Mouse (Mus musculus): ENCODE results near the gene Dpagt1. TPM values are rescaled to one million over a fixed set of nuclear protein-coding genes. Genes with fewer than 3 reads are reported as not detected.

Gene Dpagt1
- polyA plus RNA-seq, 1 experiment from 2014 or later = 25.3 TPM

DNA sequence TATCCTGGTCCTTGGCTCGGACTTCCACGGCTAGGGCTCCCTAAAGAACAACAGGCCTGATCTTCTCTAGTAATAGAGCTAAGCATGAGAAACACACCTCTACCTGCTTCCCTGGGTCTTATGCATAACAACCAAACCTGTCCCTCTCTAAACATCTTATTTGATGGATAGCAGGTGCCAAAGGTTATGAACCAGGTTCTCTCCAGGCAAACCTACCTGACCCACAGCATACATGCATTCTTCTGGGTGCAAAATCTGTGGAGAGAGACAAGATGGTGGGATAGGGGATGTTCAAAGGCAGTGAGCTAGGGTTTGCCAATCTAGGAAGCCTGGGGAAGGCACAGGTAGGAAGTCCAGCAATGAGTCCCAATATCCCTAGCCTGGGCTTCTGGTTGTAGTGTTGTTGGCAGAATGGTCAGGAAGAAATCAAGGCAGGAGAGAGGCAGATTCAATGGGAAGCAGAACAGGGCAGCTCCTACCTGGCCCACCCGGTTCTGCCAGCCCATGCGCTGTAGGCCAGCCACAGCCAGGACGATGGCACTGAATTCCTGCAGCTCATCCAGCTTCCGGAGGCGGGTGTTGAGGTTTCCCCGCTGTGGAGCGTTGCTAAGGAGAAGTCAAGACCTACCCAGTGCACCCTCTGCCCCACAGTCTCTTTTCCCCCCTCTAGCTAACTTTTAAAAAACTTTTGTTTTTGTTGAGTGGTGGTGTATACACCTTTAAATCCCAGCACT lies 11.8 kb downstream of the Dpagt1 start:
- H3K4me1 ChIP-seq (replicated peaks; ENCODE audit: control insufficient read depth, insufficient read depth, low read length) = no peaks in the 10 kb centered on the region
- TF ChIP-seq CTCF (IDR thresholded peaks at IDR 0.05; ENCODE audit: low read depth) = no peak
- no peaks in the 10 kb centered on the region for H3K9me3 ChIP-seq (ENCODE audit: control insufficient read depth)
- H3K4me2 ChIP-seq (replicated peaks; ENCODE audit: low read depth) = peak overlapping the region; percentile 93; the same call in 1 of the 2 replicates
- H3K4me3 ChIP-seq (ENCODE audit: low read depth, low read length) = no peak overlapping the region
- no peak overlapping the region for H3K27ac ChIP-seq (ENCODE audit: low read depth, low read length)
- H3K9ac ChIP-seq (ENCODE audit: low read depth, low read length) = no peak overlapping the region
- H3K36me3 ChIP-seq (ENCODE audit: control insufficient read depth, insufficient read depth) = peaks cover 31% of the 10 kb centered on the region
- ATAC-seq = no peak
- no peaks in the 10 kb centered on the region for H3K27me3 ChIP-seq (replicated peaks; ENCODE audit: control insufficient read depth, insufficient read depth, low read length)
- 55% methylated on average over 9 of the region's 9 CpGs for WGBS

DNA sequence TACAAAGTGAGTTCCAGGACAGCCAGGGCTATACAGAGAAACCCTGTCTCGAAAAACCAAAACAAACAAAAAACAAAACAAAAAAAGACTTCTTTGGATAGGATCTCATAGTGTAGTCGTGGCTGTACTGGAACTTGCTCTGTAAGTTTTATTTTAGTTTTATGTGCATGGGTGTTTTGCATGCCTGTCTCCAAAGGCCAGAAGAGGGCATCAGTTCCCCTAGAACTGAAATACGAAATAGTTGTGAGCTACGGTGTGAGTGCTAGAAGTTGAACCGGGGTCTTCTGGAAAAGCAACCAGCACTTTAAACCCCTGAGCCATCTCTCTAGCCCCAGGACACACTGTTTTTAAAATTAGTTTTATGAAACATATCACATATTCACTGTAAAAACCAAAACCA lies 12.8 kb downstream of the Dpagt1 start:
- H3K27me3 ChIP-seq (replicated peaks; ENCODE audit: control insufficient read depth, insufficient read depth, low read length) = no peaks in the 10 kb centered on the region
- no peaks in the 10 kb centered on the region for H3K4me1 ChIP-seq (replicated peaks; ENCODE audit: control insufficient read depth, insufficient read depth, low read length)
- peak; percentile 31; the same call in 1 of the 2 replicates for TF ChIP-seq CTCF (IDR thresholded peaks at IDR 0.05; ENCODE audit: low read depth)
- peaks cover 22% of the 10 kb centered on the region; the same call in 1 of the 2 replicates for H3K36me3 ChIP-seq (ENCODE audit: control insufficient read depth, insufficient read depth)
- H3K9ac ChIP-seq (ENCODE audit: low read depth, low read length) = no peak overlapping the region
- WGBS = 82% methylated on average over 5 of the region's 5 CpGs
- no peak overlapping the region for H3K4me3 ChIP-seq (ENCODE audit: low read depth, low read length)
- no peak overlapping the region for H3K27ac ChIP-seq (ENCODE audit: low read depth, low read length)
- no peak overlapping the region for H3K4me2 ChIP-seq (replicated peaks; ENCODE audit: low read depth)
- no peak for ATAC-seq
- no peaks in the 10 kb centered on the region for H3K9me3 ChIP-seq (ENCODE audit: control insufficient read depth)

DNA sequence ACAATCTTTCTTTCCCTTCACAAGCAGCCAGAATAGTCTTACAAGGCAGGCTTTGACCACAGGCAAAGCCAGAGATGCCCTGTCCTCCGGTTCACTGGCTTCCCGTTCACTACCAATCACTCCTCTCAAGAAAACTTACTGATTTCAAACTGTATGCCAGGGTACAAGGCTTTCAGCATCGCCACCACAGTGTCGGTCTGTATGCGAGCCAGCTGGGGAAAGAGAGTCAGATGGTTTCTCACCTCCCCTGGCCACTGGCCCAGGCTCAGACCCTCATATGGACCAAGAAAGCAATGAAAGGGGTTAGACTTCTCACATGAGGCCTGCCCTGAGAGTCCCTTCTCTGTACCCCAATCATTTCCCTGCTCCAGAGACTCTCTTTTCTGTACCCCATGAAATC lies 15.7 kb downstream of the Dpagt1 start:
- no peak for TF ChIP-seq CTCF (IDR thresholded peaks at IDR 0.05; ENCODE audit: low read depth)
- H3K9ac ChIP-seq (ENCODE audit: low read depth, low read length) = no peak overlapping the region

DNA sequence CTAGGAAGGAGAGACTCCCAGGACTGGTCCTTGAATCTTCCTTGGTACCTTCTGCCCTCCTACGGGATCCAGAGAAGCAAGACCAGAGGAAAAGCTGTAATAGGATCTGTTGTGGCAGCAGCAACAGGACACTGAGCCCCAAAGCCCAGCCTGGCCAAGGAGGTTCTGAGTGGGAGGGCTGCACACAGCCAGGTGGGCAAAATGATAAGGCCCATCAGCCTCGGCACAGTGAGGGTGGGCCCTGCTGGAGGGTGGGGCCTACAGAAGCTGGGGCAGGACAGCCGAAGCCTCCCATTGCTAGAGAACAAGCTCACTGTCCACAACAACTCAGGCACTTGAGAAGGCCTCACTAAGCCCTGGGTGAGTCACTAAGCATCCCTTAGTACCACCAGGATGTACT lies 16.4 kb downstream of the Dpagt1 start:
- WGBS = 68% methylated on average over 3 of the region's 3 CpGs
- Histone ChIP-seq H3K9ac (ENCODE audit: low read depth, low read length) (no peak overlapping the region), H3K27me3 (replicated peaks; ENCODE audit: control insufficient read depth, insufficient read depth, low read length) (no peaks in the 10 kb centered on the region), H3K27ac (ENCODE audit: low read depth, low read length) (no peak overlapping the region), H3K4me1 (replicated peaks; ENCODE audit: control insufficient read depth, insufficient read depth, low read length) (no peaks in the 10 kb centered on the region), H3K4me2 (replicated peaks; ENCODE audit: low read depth) (no peak overlapping the region), H3K4me3 (ENCODE audit: low read depth, low read length) (no peak overlapping the region), H3K36me3 (ENCODE audit: control insufficient read depth, insufficient read depth) (peaks cover 23% of the 10 kb centered on the region; the same call in 1 of the 2 replicates), H3K9me3 (ENCODE audit: control insufficient read depth) (no peaks in the 10 kb centered on the region)
- no peak for TF ChIP-seq CTCF (IDR thresholded peaks at IDR 0.05; ENCODE audit: low read depth)
- no peak for ATAC-seq

More for the DNA sequence above, 15.7 kb downstream of the Dpagt1 start:
- no peak overlapping the region; the same call in 1 of the 2 replicates for H3K27ac ChIP-seq (ENCODE audit: low read depth, low read length)
- WGBS = 93% methylated on average over 5 of the region's 5 CpGs
- no peak overlapping the region for H3K4me3 ChIP-seq (ENCODE audit: low read depth, low read length)
- H3K27me3 ChIP-seq (replicated peaks; ENCODE audit: control insufficient read depth, insufficient read depth, low read length) = no peaks in the 10 kb centered on the region
- ATAC-seq = no peak
- H3K4me1 ChIP-seq (replicated peaks; ENCODE audit: control insufficient read depth, insufficient read depth, low read length) = no peaks in the 10 kb centered on the region
- peaks cover 22% of the 10 kb centered on the region; the same call in 1 of the 2 replicates for H3K36me3 ChIP-seq (ENCODE audit: control insufficient read depth, insufficient read depth)
- no peaks in the 10 kb centered on the region for H3K9me3 ChIP-seq (ENCODE audit: control insufficient read depth)
- no peak overlapping the region for H3K4me2 ChIP-seq (replicated peaks; ENCODE audit: low read depth)

DNA sequence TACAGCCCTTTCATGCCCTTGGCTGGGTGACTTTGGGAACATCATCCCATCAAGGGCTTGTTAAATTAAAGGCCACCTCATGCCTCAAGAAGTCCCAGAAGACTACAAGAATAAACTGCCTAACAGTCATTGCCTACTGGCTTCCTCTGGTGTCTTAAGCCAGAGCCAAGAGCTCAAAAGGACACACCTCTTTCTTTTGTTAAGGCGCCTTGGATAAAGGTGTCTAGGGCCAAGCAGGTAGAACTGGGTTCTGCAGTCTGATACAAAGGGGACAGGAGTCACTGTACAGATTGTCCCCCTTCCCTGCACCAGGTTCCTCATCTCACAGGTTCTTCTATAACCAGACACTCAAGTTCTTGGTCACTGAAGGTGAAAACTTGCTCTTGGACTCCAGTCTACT lies 16.8 kb downstream of the Dpagt1 start:
- no peak for TF ChIP-seq CTCF (IDR thresholded peaks at IDR 0.05; ENCODE audit: low read depth)
- no peak overlapping the region; the same call in 1 of the 2 replicates for H3K9ac ChIP-seq (ENCODE audit: low read depth, low read length)
- no peak for ATAC-seq
- H3K27ac ChIP-seq (ENCODE audit: low read depth, low read length) = no peak overlapping the region
- H3K4me1 ChIP-seq (replicated peaks; ENCODE audit: control insufficient read depth, insufficient read depth, low read length) = no peaks in the 10 kb centered on the region
- no peaks in the 10 kb centered on the region for H3K9me3 ChIP-seq (ENCODE audit: control insufficient read depth)
- H3K27me3 ChIP-seq (replicated peaks; ENCODE audit: control insufficient read depth, insufficient read depth, low read length) = no peaks in the 10 kb centered on the region
- peak overlapping the region; percentile 83 for H3K4me2 ChIP-seq (replicated peaks; ENCODE audit: low read depth)
- H3K36me3 ChIP-seq (ENCODE audit: control insufficient read depth, insufficient read depth) = peaks cover 28% of the 10 kb centered on the region; the same call in 1 of the 2 replicates
- no peak overlapping the region for H3K4me3 ChIP-seq (ENCODE audit: low read depth, low read length)
- 60% methylated on average over 1 of the region's 1 CpGs for WGBS

DNA sequence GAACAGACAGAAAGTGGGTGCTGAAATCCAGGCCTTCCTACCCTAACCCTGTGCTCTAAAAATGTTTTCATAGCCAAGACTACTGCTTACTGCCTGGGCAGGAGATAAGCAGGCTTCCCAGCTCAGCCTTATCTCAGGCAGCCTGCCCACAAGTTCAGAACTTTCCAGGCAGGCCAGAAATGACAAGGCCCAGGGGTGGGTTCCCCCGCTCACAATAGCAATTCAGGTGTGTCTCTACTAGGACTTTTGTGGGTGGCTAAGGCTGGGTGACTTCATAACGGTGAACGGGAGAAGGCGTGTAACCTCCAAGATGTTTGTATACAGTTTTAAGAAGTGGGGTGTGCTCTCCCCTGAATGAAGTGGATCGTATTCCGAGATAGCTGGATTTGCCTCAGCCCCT lies 17.5 kb downstream of the Dpagt1 start:
- peak overlapping the region; percentile 95 for H3K27ac ChIP-seq (ENCODE audit: low read depth, low read length)
- no peaks in the 10 kb centered on the region for H3K27me3 ChIP-seq (replicated peaks; ENCODE audit: control insufficient read depth, insufficient read depth, low read length)
- no peaks in the 10 kb centered on the region for H3K4me1 ChIP-seq (replicated peaks; ENCODE audit: control insufficient read depth, insufficient read depth, low read length)
- H3K4me3 ChIP-seq (ENCODE audit: low read depth, low read length) = peak overlapping the region; percentile 86
- H3K36me3 ChIP-seq (ENCODE audit: control insufficient read depth, insufficient read depth) = peaks cover 34% of the 10 kb centered on the region
- ATAC-seq = 0 out of 2 replicates have a peak, but pooled peaks have one; percentile 1
- 2% methylated on average over 6 of the region's 6 CpGs for WGBS
- no peak for TF ChIP-seq CTCF (IDR thresholded peaks at IDR 0.05; ENCODE audit: low read depth)
- peak overlapping the region; percentile 75 for H3K9ac ChIP-seq (ENCODE audit: low read depth, low read length)
- H3K9me3 ChIP-seq (ENCODE audit: control insufficient read depth) = no peaks in the 10 kb centered on the region
- peak overlapping the region; percentile 83 for H3K4me2 ChIP-seq (replicated peaks; ENCODE audit: low read depth)

Data from intestine, postnatal 0 days (tissue).